9 mouse cellular contexts compared by ENCODE assay signal in the genomic region with DNA sequence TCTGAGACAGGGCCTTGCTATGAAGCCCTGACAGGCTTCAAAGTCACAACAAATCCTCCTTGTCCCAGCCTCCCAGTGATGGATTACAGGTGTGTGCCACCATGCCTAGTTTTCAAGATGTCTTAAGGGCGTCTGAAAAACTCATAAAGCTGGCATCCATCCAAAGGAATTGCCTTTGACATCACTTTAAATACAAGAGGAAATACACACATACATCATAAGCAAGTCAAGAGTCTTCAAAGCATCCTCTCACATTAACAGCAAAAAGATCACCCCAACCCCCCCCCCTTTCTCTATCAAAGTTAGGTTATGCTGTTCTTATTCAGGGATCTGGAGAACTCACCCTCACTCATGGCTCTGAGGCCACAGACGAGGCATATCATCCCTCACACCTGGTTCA. TPM values are rescaled to one million over a fixed set of nuclear protein-coding genes. Genes with fewer than 3 reads are reported as not detected.
DNase-seq lines count a peak whose midpoint lies in the region; ATAC-seq and TF ChIP-seq lines count a peak whose summit lies in the region.
"Had no signal": no experiment of that assay in that cellular context is flagged by ENCODE, and none has a peak within 500 bp of the region (broad histone marks: within the 10 kb centered on the region; RNA-seq: fewer than 3 reads in every experiment).

No protein-coding gene starts in this region.

- ATAC-seq in liver, embryonic 11.5 days (replicated peaks; ENCODE audit: low FRiP score): no peak
- no peak for ATAC-seq in intestine, embryonic 14.5 days (replicated peaks; ENCODE audit: low FRiP score, low TSS enrichment, low read depth)
- no peak for ATAC-seq in neural tube, embryonic 14.5 days (ENCODE audit: low read depth)

- 59% methylated on average over 2 of the region's 2 CpGs for WGBS in liver, embryonic 11.5 days
- WGBS in embryonic facial prominence, embryonic 10.5 days: 61% methylated on average over 2 of the region's 2 CpGs
- WGBS in intestine, embryonic 14.5 days: 57% methylated on average over 2 of the region's 2 CpGs
- 81% methylated on average over 2 of the region's 2 CpGs for WGBS in neural tube, embryonic 14.5 days

- peaks cover 23% of the 10 kb centered on the region for H3K4me1 ChIP-seq in liver, embryonic 11.5 days (replicated peaks; ENCODE audit: control insufficient read depth, insufficient read depth, low read length)
- peaks cover 61% of the 10 kb centered on the region for H3K4me1 ChIP-seq in embryonic facial prominence, embryonic 10.5 days
- H3K4me1 ChIP-seq in intestine, embryonic 14.5 days (replicated peaks; ENCODE audit: control insufficient read depth, insufficient read depth, low read length): peaks cover 43% of the 10 kb centered on the region
- peaks cover 32% of the 10 kb centered on the region for H3K4me1 ChIP-seq in neural tube, embryonic 14.5 days (ENCODE audit: control insufficient read depth, insufficient read depth, low read length)

- peak overlapping the region; percentile 98 for H3K4me2 ChIP-seq in liver, embryonic 11.5 days
- peak overlapping the region; percentile 81 for H3K4me2 ChIP-seq in intestine, embryonic 14.5 days (ENCODE audit: low read length)
- H3K4me2 ChIP-seq in neural tube, embryonic 14.5 days (ENCODE audit: low read depth, low read length): peak overlapping the region; percentile 87

- H3K9ac ChIP-seq in liver, embryonic 11.5 days (ENCODE audit: low read depth, low read length): no peak overlapping the region
- no peak overlapping the region for H3K9ac ChIP-seq in intestine, embryonic 14.5 days (ENCODE audit: low read length)
- no peak overlapping the region for H3K9ac ChIP-seq in neural tube, embryonic 14.5 days (replicated peaks; ENCODE audit: low read depth, low read length)

- no peaks in the 10 kb centered on the region for H3K9me3 ChIP-seq in liver, embryonic 11.5 days (ENCODE audit: control insufficient read depth, low read length)
- H3K9me3 ChIP-seq in embryonic facial prominence, embryonic 10.5 days: no peaks in the 10 kb centered on the region
- H3K9me3 ChIP-seq in intestine, embryonic 14.5 days (ENCODE audit: control insufficient read depth, low read length): no peaks in the 10 kb centered on the region
- H3K9me3 ChIP-seq in neural tube, embryonic 14.5 days (ENCODE audit: control insufficient read depth, low read length): no peaks in the 10 kb centered on the region

- no peak overlapping the region for H3K4me3 ChIP-seq in liver, embryonic 11.5 days (ENCODE audit: low read depth, low read length)
- H3K4me3 ChIP-seq in embryonic facial prominence, embryonic 10.5 days: peak overlapping the region; percentile 75
- no peak overlapping the region for H3K4me3 ChIP-seq in intestine, embryonic 14.5 days (ENCODE audit: low read depth, low read length)
- H3K4me3 ChIP-seq in neural tube, embryonic 14.5 days (ENCODE audit: low read depth, low read length): no peak overlapping the region
- H3K4me3 ChIP-seq in layer of hippocampus, adult 2 months: no peak overlapping the region

- no peak for DNase-seq in liver, embryonic 11.5 days (ENCODE audit: low spot score)
- no peak for DNase-seq in liver
- no peak for DNase-seq in embryonic facial prominence, embryonic 10.5 days (ENCODE audit: low spot score)
- DNase-seq in intestine, embryonic 14.5 days (ENCODE audit: low spot score): no peak
- DNase-seq in layer of hippocampus, adult 2 months (ENCODE audit: low spot score in 2 of 2): no peak
- DNase-seq in adrenal gland, postnatal 25 days: no peak
- DNase-seq in urinary bladder, postnatal 14 days (ENCODE audit: low spot score): no peak

- no peak for TF ChIP-seq CTCF in layer of hippocampus, adult 2 months (conservative IDR thresholded peaks at IDR 0.05)

- no peaks in the 10 kb centered on the region for H3K36me3 ChIP-seq in liver, embryonic 11.5 days (ENCODE audit: control insufficient read depth, insufficient read depth, low read length)
- no peaks in the 10 kb centered on the region for H3K36me3 ChIP-seq in embryonic facial prominence, embryonic 10.5 days (replicated peaks)
- no peaks in the 10 kb centered on the region for H3K36me3 ChIP-seq in intestine, embryonic 14.5 days (ENCODE audit: control insufficient read depth, insufficient read depth, low read length)
- no peaks in the 10 kb centered on the region for H3K36me3 ChIP-seq in neural tube, embryonic 14.5 days (ENCODE audit: control insufficient read depth, insufficient read depth, low read length)

- H3K27me3 ChIP-seq in liver, embryonic 11.5 days (replicated peaks; ENCODE audit: control insufficient read depth, insufficient read depth, low read length): no peaks in the 10 kb centered on the region
- no peaks in the 10 kb centered on the region for H3K27me3 ChIP-seq in embryonic facial prominence, embryonic 10.5 days (replicated peaks; ENCODE audit: low read depth, poor library complexity, severe bottlenecking)
- H3K27me3 ChIP-seq in intestine, embryonic 14.5 days (replicated peaks; ENCODE audit: control insufficient read depth, insufficient read depth, low read length): no peaks in the 10 kb centered on the region
- no peaks in the 10 kb centered on the region for H3K27me3 ChIP-seq in neural tube, embryonic 14.5 days (ENCODE audit: control insufficient read depth, insufficient read depth, low read length)

- H3K27ac ChIP-seq in liver, embryonic 11.5 days (ENCODE audit: low read depth, low read length): no peak overlapping the region
- no peak overlapping the region for H3K27ac ChIP-seq in embryonic facial prominence, embryonic 10.5 days (replicated peaks)
- no peak overlapping the region for H3K27ac ChIP-seq in intestine, embryonic 14.5 days (ENCODE audit: low read depth)
- no peak overlapping the region for H3K27ac ChIP-seq in neural tube, embryonic 14.5 days (ENCODE audit: low read depth, low read length)
- no peak overlapping the region for H3K27ac ChIP-seq in layer of hippocampus, adult 2 months

RNA-seq across cellular contexts. Expression of gene Map3k14, which starts 1.4 kb away (rescaled TPM):
- polyA plus RNA-seq in liver, embryonic 11.5 days (2014; fragmentation: Nextera tagmentation; extraction: Ambion mirVana): 1.1 and 1.6 TPM in 2 replicates
- polyA plus RNA-seq in embryonic facial prominence, embryonic 10.5 days (2016; fragmentation: Nextera tagmentation; extraction: Ambion mirVana): 3.1 and 3.2 TPM in 2 replicates
- polyA plus RNA-seq in intestine, embryonic 14.5 days (2014; fragmentation: Nextera tagmentation; extraction: Ambion mirVana): 3.7 and 3.9 TPM in 2 replicates
- 3.0 and 4.1 TPM in 2 replicates for polyA plus RNA-seq in neural tube, embryonic 14.5 days (2014; fragmentation: Nextera tagmentation; extraction: Ambion mirVana)
- 1 to 10 TPM; 3.3 TPM for total RNA-seq in layer of hippocampus, adult 2 months (2021)
- total RNA-seq in adrenal gland, postnatal 25 days (2021): 7.0 TPM in 2 replicates

RNA-seq across cellular contexts. Expression of gene Spata32, which starts 47.6 kb away (rescaled TPM):
- polyA plus RNA-seq in liver, embryonic 11.5 days (2014; fragmentation: Nextera tagmentation; extraction: Ambion mirVana): not detected in 2 replicates
- polyA plus RNA-seq in embryonic facial prominence, embryonic 10.5 days (2016; fragmentation: Nextera tagmentation; extraction: Ambion mirVana): not detected in 2 replicates
- not detected in 2 replicates for polyA plus RNA-seq in intestine, embryonic 14.5 days (2014; fragmentation: Nextera tagmentation; extraction: Ambion mirVana)
- 0.32 and 0.92 TPM in 2 replicates for polyA plus RNA-seq in neural tube, embryonic 14.5 days (2014; fragmentation: Nextera tagmentation; extraction: Ambion mirVana)
- 1 to 10 TPM; 1.2 to 1.3 TPM for total RNA-seq in layer of hippocampus, adult 2 months (2021)
- total RNA-seq in adrenal gland, postnatal 25 days (2021): not detected in 2 replicates
- polyA plus RNA-seq: erythroblast, embryonic 14.5 days had no signal

RNA-seq across cellular contexts. Expression of gene 1700023F06Rik, which starts 57.5 kb away (rescaled TPM):
- 0.15 TPM in 1 of 2 replicates, not detected in the other for polyA plus RNA-seq in liver, embryonic 11.5 days (2014; fragmentation: Nextera tagmentation; extraction: Ambion mirVana)
- polyA plus RNA-seq in embryonic facial prominence, embryonic 10.5 days (2016; fragmentation: Nextera tagmentation; extraction: Ambion mirVana): 0.47 and 0.49 TPM in 2 replicates
- 1.3 and 1.4 TPM in 2 replicates for polyA plus RNA-seq in intestine, embryonic 14.5 days (2014; fragmentation: Nextera tagmentation; extraction: Ambion mirVana)
- 1.4 and 2.4 TPM in 2 replicates for polyA plus RNA-seq in neural tube, embryonic 14.5 days (2014; fragmentation: Nextera tagmentation; extraction: Ambion mirVana)
- 1 to 10 TPM; 1.5 to 2.0 TPM for total RNA-seq in layer of hippocampus, adult 2 months (2021)
- not detected in 2 replicates for total RNA-seq in adrenal gland, postnatal 25 days (2021)
- polyA plus RNA-seq: erythroblast, embryonic 14.5 days had no signal
